Mouse (Mus musculus) activated CD4-positive, CD25-positive, alpha-beta regulatory T cell, adult 9 weeks (primary cell): ENCODE results near the gene Timm23. TPM values are rescaled to one million over a fixed set of nuclear protein-coding genes. Genes with fewer than 3 reads are reported as not detected.

Experiments
- polyA plus RNA-seq: library from polyadenylated mRNA; unstranded; fragments of 100-300 nt; shearing (Covaris generic); gene quantifications from one replicate; pipeline ENCODE4 v1.2.1, GENCODE M21; 2017

The Timm23 gene
- 126 TPM for polyA plus RNA-seq

DNA sequence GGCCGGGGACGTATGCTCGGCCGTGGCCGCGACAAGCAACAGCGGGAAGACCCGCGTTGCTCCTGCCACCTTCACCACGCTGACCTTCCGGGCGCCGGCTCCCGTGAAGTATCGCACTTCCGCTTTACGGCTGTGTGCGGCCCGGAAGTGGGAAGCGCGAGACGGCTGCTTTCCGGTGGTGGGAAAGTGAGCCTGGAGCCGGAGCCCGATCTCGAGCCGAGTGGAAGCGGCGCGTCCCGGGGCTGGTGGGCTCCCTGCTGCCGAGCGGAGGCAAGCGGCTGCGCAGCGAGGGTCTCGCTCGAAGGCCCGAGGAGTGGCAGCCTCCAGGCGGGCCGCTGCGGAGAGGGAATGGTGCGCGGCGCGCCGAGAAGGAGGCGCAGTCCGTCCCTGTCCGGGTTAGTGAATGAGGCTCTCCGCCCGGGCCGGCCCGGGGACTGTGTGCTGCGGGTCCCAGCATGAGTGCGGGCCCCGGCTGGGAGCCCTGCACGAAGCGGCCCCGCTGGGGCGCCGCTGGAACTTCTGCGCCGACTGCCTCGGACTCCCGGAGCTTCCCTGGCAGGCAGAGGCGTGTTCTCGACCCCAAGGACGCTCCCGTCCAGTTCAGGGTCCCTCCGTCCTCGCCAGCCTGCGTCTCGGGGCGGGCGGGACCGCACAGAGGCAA is at the start of gene Timm23, which contains the start of gene Parg:
Timm23 (minus strand) TSS at position 108 of the 661 bp plus-strand sequence.
Parg (plus strand) TSS at position 159 of the 661 bp plus-strand sequence.

DNA sequence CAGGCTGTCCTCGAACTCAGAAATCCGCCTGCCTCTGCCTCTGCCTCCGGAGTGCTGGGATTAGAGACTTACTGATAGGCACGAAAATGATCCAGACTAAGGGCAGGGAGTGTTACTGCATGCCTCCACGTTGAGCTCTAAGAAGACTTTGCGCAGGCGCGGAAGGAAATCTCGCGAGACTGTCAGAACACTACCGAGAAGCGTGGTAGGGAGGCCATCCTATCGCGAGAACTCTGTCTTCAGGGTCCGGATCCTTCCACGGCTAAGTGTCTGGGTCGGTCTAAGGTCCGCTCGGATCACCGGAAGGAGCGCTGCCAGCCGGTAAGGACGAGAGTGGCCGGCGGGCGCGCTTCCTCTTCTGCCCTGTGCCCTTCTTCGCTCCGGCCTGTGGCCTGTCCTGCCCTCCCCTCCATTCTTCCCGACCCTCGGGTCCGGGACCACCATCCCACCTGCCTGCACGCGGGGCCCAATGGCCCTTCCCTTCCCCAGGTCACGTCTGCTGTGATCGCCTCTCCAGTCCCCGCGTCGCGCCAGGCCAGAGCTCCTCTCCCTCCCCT is 41.9 kb downstream of the Timm23 start, which contains the start of gene Ncoa4:
Ncoa4 (plus strand) TSS at position 176 of the 557 bp plus-strand sequence.

GRCm38 (mm10) chr14:32141723-32142122 is 60.0 kb downstream of the Timm23 start, which contains the start of gene Msmb:
TSS of gene Msmb (plus strand) at chr14:32142023.

Other genes with a start within 250 kb of the Timm23 start
- not detected for gene Galnt15, start 172.9 kb downstream of the Timm23 start, polyA plus RNA-seq
- 21.0 TPM for gene Oxnad1, start 116.5 kb downstream of the Timm23 start, polyA plus RNA-seq
- 99.8 TPM for gene Dph3, start 116.2 kb downstream of the Timm23 start, polyA plus RNA-seq
- not detected for gene Msmb, start 59.9 kb downstream of the Timm23 start, polyA plus RNA-seq
- 98.6 TPM for gene Ncoa4, start 42.0 kb downstream of the Timm23 start, polyA plus RNA-seq
- gene Parg, start 51 bp upstream of the Timm23 start, polyA plus RNA-seq = 33.2 TPM
- gene Ogdhl, start 120.1 kb upstream of the Timm23 start, polyA plus RNA-seq = not detected
- not detected for gene 1700024G13Rik, start 186.5 kb upstream of the Timm23 start, polyA plus RNA-seq